Mouse (Mus musculus): ENCODE results near the gene St5.

Gene St5

GRCm38 (mm10) chr7:109636086-109636792, 67.2 kb downstream of the St5 start:
- no peak for DNase-seq

- DNase-seq, result no peak
Measured at GRCm38 (mm10) chr7:109633404-109634085, 69.9 kb downstream of the St5 start.

- no peak for DNase-seq
Measured at GRCm38 (mm10) chr7:109631330-109631729, 72.1 kb downstream of the St5 start.

- no peak for DNase-seq
Measured at GRCm38 (mm10) chr7:109629871-109630778, 73.3 kb downstream of the St5 start.

GRCm38 (mm10) chr7:109628935-109629609, 74.3 kb downstream of the St5 start:
- no peak for DNase-seq

GRCm38 (mm10) chr7:109627851-109628250, 75.6 kb downstream of the St5 start:
- no peak for DNase-seq

- no peak for DNase-seq
Measured at GRCm38 (mm10) chr7:109622234-109622838, 81.1 kb downstream of the St5 start.

- no peak for DNase-seq
Measured at GRCm38 (mm10) chr7:109620967-109621366, 82.4 kb downstream of the St5 start.

- DNase-seq, result no peak
Measured at GRCm38 (mm10) chr7:109620288-109620687, 83.1 kb downstream of the St5 start.

- DNase-seq, result peak; percentile 80
Measured at GRCm38 (mm10) chr7:109618721-109619120, 84.7 kb downstream of the St5 start.

- DNase-seq, result no peak
Measured at GRCm38 (mm10) chr7:109617838-109618237, 85.6 kb downstream of the St5 start.

- DNase-seq, result peak; percentile 78
Measured at GRCm38 (mm10) chr7:109616034-109616979, 87.1 kb downstream of the St5 start.

GRCm38 (mm10) chr7:109615601-109616000, 87.8 kb downstream of the St5 start:
- DNase-seq, result no peak

- DNase-seq, result no peak
Measured at GRCm38 (mm10) chr7:109614939-109615338, 88.5 kb downstream of the St5 start.

GRCm38 (mm10) chr7:109613531-109614021, 89.8 kb downstream of the St5 start:
- DNase-seq, result no peak

- DNase-seq, result no peak
Measured at GRCm38 (mm10) chr7:109613051-109613450, 90.4 kb downstream of the St5 start.

GRCm38 (mm10) chr7:109612531-109612930, 90.9 kb downstream of the St5 start:
- no peak for DNase-seq

GRCm38 (mm10) chr7:109610348-109610747, 93.1 kb downstream of the St5 start:
- no peak for DNase-seq

GRCm38 (mm10) chr7:109609565-109610345, 93.7 kb downstream of the St5 start:
- no peak for DNase-seq

GRCm38 (mm10) chr7:109608831-109609230, 94.6 kb downstream of the St5 start:
- no peak for DNase-seq
